Mouse (Mus musculus) MEL (cell line): ENCODE results near the gene Axin1. TPM values are rescaled to one million over a fixed set of nuclear protein-coding genes. Genes with fewer than 3 reads are reported as not detected.

Source experiments
- DNase-seq: peaks from one replicate; pipeline ENCODE4 v3.0.0; 2011; ENCODE audit warnings: low read depth, low spot score
- H3K27ac ChIP-seq: 2 replicates; pipeline ENCODE4 v1.5.1; 2012; ENCODE audit warnings: low read depth, mild to moderate bottlenecking, control low read depth, low read length, moderate library complexity; ENCODE audit not compliant: control insufficient read depth
- H3K27me3 ChIP-seq, 2 experiments: fragments of 150-350 bp in 1 of 2; sonication (generic) in 1 of 2; 2 replicates each; pipeline ENCODE4 v1.6.1; 2012; ENCODE audit warnings: low read length in 2 of 2, mild to moderate bottlenecking in 2 of 2, improper control_type of control experiment in 1 of 2, moderate library complexity in 1 of 2; ENCODE audit not compliant: insufficient read depth in 2 of 2, control insufficient read depth in 1 of 2
- H3K36me3 ChIP-seq, 2 experiments: 2 replicates each; pipeline ENCODE4 v1.6.1; 2012 to 2014; ENCODE audit warnings: low read length in 2 of 2, improper control_type of control experiment in 1 of 2, inconsistent platforms in 1 of 2, mild to moderate bottlenecking in 1 of 2; ENCODE audit not compliant: insufficient read depth in 2 of 2, control insufficient read depth in 1 of 2
- H3K4me1 ChIP-seq, 2 experiments: fragments of 150-350 bp in 1 of 2; sonication (generic) in 1 of 2; 2 replicates each; pipeline ENCODE4 v1.6.1; 2012; ENCODE audit warnings: low read length in 2 of 2, improper control_type of control experiment in 1 of 2, mild to moderate bottlenecking in 1 of 2; ENCODE audit not compliant: insufficient read depth in 2 of 2, control insufficient read depth in 1 of 2
- H3K4me3 ChIP-seq, 2 experiments: fragments of 150-350 bp in 1 of 2; sonication (generic) in 1 of 2; 2 replicates each; pipeline ENCODE4 v1.5.1; 2012; ENCODE audit warnings: low read depth in 2 of 2, low read length in 2 of 2, mild to moderate bottlenecking in 2 of 2, moderate library complexity in 2 of 2, control low read depth in 1 of 2, improper control_type of control experiment in 1 of 2; ENCODE audit not compliant: control insufficient read depth in 1 of 2, insufficient read depth in 1 of 2
- H3K79me2 ChIP-seq: 2 replicates; pipeline ENCODE4 v1.6.1; 2012; ENCODE audit warnings: mild to moderate bottlenecking, low read length, moderate library complexity; ENCODE audit not compliant: control insufficient read depth, poor library complexity, insufficient read depth
- H3K9ac ChIP-seq: 2 replicates; pipeline ENCODE4 v1.6.1; 2012; ENCODE audit warnings: low read depth, mild to moderate bottlenecking, control low read depth, low read length, moderate library complexity; ENCODE audit not compliant: control insufficient read depth, poor library complexity, severe bottlenecking
- H3K9me3 ChIP-seq: fragments of 150-350 bp; sonication (generic); replicated peaks from 2 replicates; pipeline ENCODE4 v1.6.1; 2012; ENCODE audit warnings: mild to moderate bottlenecking, low read length, improper control_type of control experiment, moderate library complexity; ENCODE audit not compliant: insufficient read depth
- BHLHE40 ChIP-seq: IDR thresholded peaks from 2 replicates; pipeline ENCODE4 v1.6.1; 2012; ENCODE audit warnings: low read depth, mild to moderate bottlenecking, inconsistent platforms, low read length, improper control_type of control experiment, borderline replicate concordance
- CHD1 ChIP-seq: IDR thresholded peaks from 2 replicates; pipeline ENCODE4 v1.6.1; 2012; ENCODE audit warnings: low read depth, mild to moderate bottlenecking, inconsistent platforms, low read length, improper control_type of control experiment
- EP300 ChIP-seq, 2 experiments: IDR thresholded peaks; 2 replicates each; pipeline ENCODE4 v1.6.1; 2011; ENCODE audit warnings: improper control_type of control experiment in 2 of 2, low read length in 2 of 2, low read depth in 1 of 2, mild to moderate bottlenecking in 1 of 2
- ETS1 ChIP-seq: IDR thresholded peaks from 2 replicates; pipeline ENCODE4 v1.6.1; 2012; ENCODE audit warnings: low read depth, mild to moderate bottlenecking, inconsistent platforms, low read length, improper control_type of control experiment, moderate library complexity
- GATA1 ChIP-seq: IDR thresholded peaks from 2 replicates; pipeline ENCODE4 v1.6.1; 2011; ENCODE audit warnings: low read depth, low read length, improper control_type of control experiment
- HCFC1 ChIP-seq: IDR thresholded peaks from 2 replicates; pipeline ENCODE4 v1.6.1; 2012; ENCODE audit warnings: low read depth, mild to moderate bottlenecking, inconsistent platforms, low read length, improper control_type of control experiment, moderate library complexity
- MAX ChIP-seq: IDR thresholded peaks from 2 replicates; pipeline ENCODE4 v1.6.1; 2011; ENCODE audit warnings: low read length, improper control_type of control experiment
- TAL1 ChIP-seq: IDR thresholded peaks from 2 replicates; pipeline ENCODE4 v1.6.1; 2012; ENCODE audit warnings: mild to moderate bottlenecking, inconsistent platforms, low read length, moderate library complexity, mixed read lengths
- TCF12 ChIP-seq: IDR thresholded peaks from 2 replicates; pipeline ENCODE4 v1.6.1; 2014; ENCODE audit warnings: low read depth, mild to moderate bottlenecking, inconsistent platforms, low read length, improper control_type of control experiment, moderate library complexity
- USF2 ChIP-seq, 2 experiments: IDR thresholded peaks; 2 replicates each; pipeline ENCODE4 v1.6.1; 2011 to 2012; ENCODE audit warnings: improper control_type of control experiment in 2 of 2, low read length in 2 of 2, borderline replicate concordance in 1 of 2, inconsistent platforms in 1 of 2, low read depth in 1 of 2, mild to moderate bottlenecking in 1 of 2; ENCODE audit not compliant: insufficient read depth in 1 of 2
- ZC3H11A ChIP-seq: IDR thresholded peaks from 2 replicates; pipeline ENCODE4 v1.6.1; 2012; ENCODE audit warnings: low read depth, mild to moderate bottlenecking, inconsistent platforms, low read length, improper control_type of control experiment
- ZMIZ1 ChIP-seq: IDR thresholded peaks from 2 replicates; pipeline ENCODE4 v1.6.1; 2012; ENCODE audit warnings: low read depth, mild to moderate bottlenecking, inconsistent platforms, low read length, improper control_type of control experiment, moderate library complexity
- ZNF384 ChIP-seq: IDR thresholded peaks from 2 replicates; pipeline ENCODE4 v1.6.1; 2012; ENCODE audit warnings: low read depth, mild to moderate bottlenecking, inconsistent platforms, low read length, improper control_type of control experiment
- polyA plus RNA-seq, 2 experiments: library from polyadenylated mRNA; stranded (reverse) in 1 of 2; unstranded in 1 of 2; fragments of >175 nt in 1 of 2; fragments of >200 nt in 1 of 2; gene quantifications; 2 replicates each; pipeline versions ENCODE4 v1.2.1 to v1.2.4; 2012; ENCODE audit warnings: low replicate concordance in 2 of 2, low read depth in 1 of 2; ENCODE audit not compliant: insufficient read length in 2 of 2, insufficient read depth in 1 of 2, missing spikeins in 1 of 2
- total RNA-seq: library from RNA; depleted of rRNA; stranded (reverse); fragments of 300-350 nt; gene quantifications from 2 replicates; pipeline ENCODE4 v1.2.3, GENCODE M21; 2012

The Axin1 gene
- total and polyA plus RNA-seq, 3 experiments: 33.5 to 54.2 TPM; not detected in 1

GRCm38 (mm10) chr17:26237667-26238066 lies 99.2 kb downstream of the Axin1 start:
- Histone ChIP-seq H3K9ac (peak overlapping the region; percentile 32; the same call in 1 of the 2 replicates), H3K27me3 (no peaks in the 10 kb centered on the region), H3K4me1 (peaks cover 19 to 42% of the 10 kb centered on the region in 2 experiments), H3K27ac (peak overlapping the region; percentile 28), H3K9me3 (no peaks in the 10 kb centered on the region), H3K79me2 (no peaks in the 10 kb centered on the region), H3K4me3 (peak overlapping the region in 1 of 2 experiments; percentile 33; a peak in 3 of 4 replicates), H3K36me3 (peaks cover 0 to 32% of the 10 kb centered on the region in 2 experiments; a peak in 2 of 4 replicates)
- TF ChIP-seq ZC3H11A (no peak), GATA1 (peak; percentile 37), TCF12 (0 out of 2 replicates have a peak, but pooled peaks have one; percentile 7), BHLHE40 (0 out of 2 replicates have a peak, but pooled peaks have one; percentile 1), ETS1 (0 out of 2 replicates have a peak, but pooled peaks have one; percentile 11), TAL1 (peak; percentile 15; the same call in 1 of the 2 replicates), USF2 (IDR thresholded peaks at IDR 0.05; ENCODE audit: borderline replicate concordance in 1 of 2, insufficient read depth in 1 of 2, low read depth in 1 of 2, low read length in 2 of 2) (no peak), EP300 (IDR thresholded peaks at IDR 0.05; ENCODE audit: low read depth in 1 of 2, low read length in 2 of 2) (peak; percentile 37 to 65), ZNF384 (no peak)
- peak; percentile 75 for DNase-seq

- peak; percentile 51 for DNase-seq
- Histone ChIP-seq H3K36me3 (peaks cover 0 to 34% of the 10 kb centered on the region in 2 experiments; a peak in 2 of 4 replicates), H3K79me2 (no peaks in the 10 kb centered on the region), H3K9me3 (no peaks in the 10 kb centered on the region), H3K9ac (peak overlapping the region; percentile 17; the same call in 1 of the 2 replicates), H3K27ac (peak overlapping the region; percentile 93), H3K4me3 (peak overlapping the region in 1 of 2 experiments; percentile 34; a peak in 2 of 4 replicates), H3K4me1 (peaks cover 17 to 42% of the 10 kb centered on the region in 2 experiments), H3K27me3 (no peaks in the 10 kb centered on the region)
- TF ChIP-seq ZMIZ1 (no peak), CHD1 (0 out of 2 replicates have a peak, but pooled peaks have one; percentile 22), MAX (0 out of 2 replicates have a peak, but pooled peaks have one; percentile 34), HCFC1 (0 out of 2 replicates have a peak, but pooled peaks have one; percentile 4)
These were observed 101.1 kb downstream of the Axin1 start for GRCm38 (mm10) chr17:26239551-26239950.
